Mouse (Mus musculus) small intestine, adult 2 months (tissue): ENCODE results near the gene 1600002K03Rik. TPM values are rescaled to one million over a fixed set of nuclear protein-coding genes. Genes with fewer than 3 reads are reported as not detected.

Source experiments
- H3K27ac ChIP-seq: fragments of 200-500 bp; 2 replicates; pipeline ENCODE4 v1.5.1; 2012; ENCODE audit warnings: low read depth, low read length, control low read depth, inconsistent platforms; ENCODE audit not compliant: insufficient read depth
- H3K27me3 ChIP-seq: fragments of 200-500 bp; 2 replicates; pipeline ENCODE4 v1.6.1; 2012; ENCODE audit warnings: mild to moderate bottlenecking, moderate library complexity, low read length, inconsistent platforms; ENCODE audit not compliant: control insufficient read depth, insufficient read depth
- H3K36me3 ChIP-seq: fragments of 200-500 bp; 2 replicates; pipeline ENCODE4 v1.6.1; 2012; ENCODE audit warnings: mild to moderate bottlenecking, low read length, control low read depth, inconsistent platforms; ENCODE audit not compliant: control insufficient read depth, insufficient read depth
- H3K4me1 ChIP-seq: fragments of 200-500 bp; 2 replicates; pipeline ENCODE4 v1.6.1; 2012; ENCODE audit warnings: low read length, inconsistent platforms, mixed read lengths; ENCODE audit not compliant: control insufficient read depth, insufficient read depth, insufficient read length
- H3K4me3 ChIP-seq: fragments of 200-500 bp; 2 replicates; pipeline ENCODE4 v1.5.1; 2012; ENCODE audit warnings: low read depth, mild to moderate bottlenecking, control low read depth, inconsistent platforms, low read length, moderate library complexity
- CTCF ChIP-seq: fragments of 200-500 bp; IDR thresholded peaks from 2 replicates; pipeline ENCODE4 v1.5.1; 2012; ENCODE audit warnings: low read depth, mild to moderate bottlenecking, control low read depth, inconsistent platforms, low read length, moderate library complexity, mixed read lengths; ENCODE audit not compliant: insufficient replicate concordance, insufficient read length; ENCODE audit errors: extremely low read depth
- POLR2A ChIP-seq: fragments of 200-500 bp; IDR thresholded peaks from 2 replicates; pipeline ENCODE4 v1.6.1; 2012; ENCODE audit warnings: low read depth, mild to moderate bottlenecking, control low read depth, inconsistent platforms, low read length, moderate library complexity
- WGBS: fragments of 180-500 bp; shearing (Covaris S2); methylation state at CpG from one replicate; pipeline ENCODE4 v1.1.7; 2018; 5-methylcytosine and 5-hydroxymethylcytosine counted together
- polyA plus RNA-seq: library from polyadenylated mRNA; depleted of rRNA; stranded (reverse); fragments of >200 nt; gene quantifications from 2 replicates; pipeline ENCODE4 v1.2.3, GENCODE M21; 2012

The 1600002K03Rik gene
- polyA plus RNA-seq, 1 experiment, result 9.0 TPM

- 83% methylated on average over 1 of the region's 1 CpGs for WGBS
- peaks cover 74% of the 10 kb centered on the region for H3K36me3 ChIP-seq
- TF ChIP-seq POLR2A (no peak), CTCF (no peak)
- peaks cover 60% of the 10 kb centered on the region for H3K4me1 ChIP-seq
- no peaks in the 10 kb centered on the region for H3K27me3 ChIP-seq
- H3K4me3 ChIP-seq, result no peak overlapping the region
- no peak overlapping the region for H3K27ac ChIP-seq
Measured at GRCm38 (mm10) chr10:80155277-80155676, 17.5 kb upstream of the 1600002K03Rik start.

- H3K36me3 ChIP-seq, result peaks cover 65% of the 10 kb centered on the region
- no peaks in the 10 kb centered on the region for H3K27me3 ChIP-seq
- H3K27ac ChIP-seq, result peak overlapping the region; percentile 17; the same call in 1 of the 2 replicates
- H3K4me3 ChIP-seq, result no peak overlapping the region
- TF ChIP-seq POLR2A, result no peak
- peak; percentile 15; the same call in 1 of the 2 replicates for TF ChIP-seq CTCF
- WGBS, result 79% methylated on average over 29 of the region's 29 CpGs
- H3K4me1 ChIP-seq, result peaks cover 65% of the 10 kb centered on the region
Measured at GRCm38 (mm10) chr10:80156002-80156751, 16.6 kb upstream of the 1600002K03Rik start.

- peaks cover 60% of the 10 kb centered on the region for H3K36me3 ChIP-seq
- peak overlapping the region; percentile 17; the same call in 1 of the 2 replicates for H3K27ac ChIP-seq
- H3K4me3 ChIP-seq, result no peak overlapping the region
- TF ChIP-seq CTCF (no peak), POLR2A (no peak)
- H3K4me1 ChIP-seq, result peaks cover 66% of the 10 kb centered on the region
- H3K27me3 ChIP-seq, result no peaks in the 10 kb centered on the region
- 85% methylated on average over 7 of the region's 7 CpGs for WGBS
Measured at GRCm38 (mm10) chr10:80156752-80157053, 16.0 kb upstream of the 1600002K03Rik start.

- Histone ChIP-seq H3K36me3 (peaks cover 54% of the 10 kb centered on the region), H3K4me1 (peaks cover 65% of the 10 kb centered on the region), H3K27me3 (no peaks in the 10 kb centered on the region), H3K4me3 (no peak overlapping the region), H3K27ac (no peak overlapping the region)
- 74% methylated on average over 15 of the region's 15 CpGs for WGBS
- TF ChIP-seq CTCF (no peak), POLR2A (no peak)
Measured at GRCm38 (mm10) chr10:80157141-80157929, 15.4 kb upstream of the 1600002K03Rik start.

GRCm38 (mm10) chr10:80158307-80158986 lies 14.3 kb upstream of the 1600002K03Rik start:
- H3K4me1 ChIP-seq, result peaks cover 60% of the 10 kb centered on the region
- no peaks in the 10 kb centered on the region for H3K27me3 ChIP-seq
- peaks cover 43% of the 10 kb centered on the region for H3K36me3 ChIP-seq
- WGBS, result 4% methylated on average over 18 of the region's 18 CpGs
- no peak for TF ChIP-seq CTCF
- TF ChIP-seq POLR2A, result no peak; the same call in 1 of the 2 replicates
- H3K27ac ChIP-seq, result peak overlapping the region; percentile 94
- peak overlapping the region; percentile 38 for H3K4me3 ChIP-seq

GRCm38 (mm10) chr10:80159021-80159560 lies 13.7 kb upstream of the 1600002K03Rik start:
- peak overlapping the region; percentile 54 for H3K4me3 ChIP-seq
- 18% methylated on average over 12 of the region's 12 CpGs for WGBS
- H3K4me1 ChIP-seq, result peaks cover 61% of the 10 kb centered on the region
- TF ChIP-seq CTCF, result no peak
- no peak; the same call in 1 of the 2 replicates for TF ChIP-seq POLR2A
- H3K36me3 ChIP-seq, result peaks cover 36% of the 10 kb centered on the region
- peak overlapping the region; percentile 94 for H3K27ac ChIP-seq
- no peaks in the 10 kb centered on the region for H3K27me3 ChIP-seq
